Mouse (Mus musculus): ENCODE results near the gene Ankrd53. TPM values are rescaled to one million over a fixed set of nuclear protein-coding genes. Genes with fewer than 3 reads are reported as not detected.

Gene Ankrd53
- total and polyA plus RNA-seq, 3 experiments, result not detected

- H3K4me3 ChIP-seq (ENCODE audit: low read depth, low read length), result peak overlapping the region; percentile 82
- TF ChIP-seq CTCF (IDR thresholded peaks at IDR 0.05; ENCODE audit: low read depth, low read length), result no peak
- no peak for TF ChIP-seq TAL1 (conservative IDR thresholded peaks at IDR 0.05; ENCODE audit: low read depth, low read length)
- no peak for TF ChIP-seq GATA1 (IDR thresholded peaks at IDR 0.05; ENCODE audit: borderline replicate concordance, low read length)
- no peak for TF ChIP-seq GATA2 (IDR thresholded peaks at IDR 0.05; ENCODE audit: borderline replicate concordance, low read depth, low read length)
- TF ChIP-seq POLR2AphosphoS5 (IDR thresholded peaks at IDR 0.05; ENCODE audit: insufficient replicate concordance, low read depth, low read length), result no peak
- no peaks in the 10 kb centered on the region for H3K9me3 ChIP-seq (replicated peaks)
- peaks cover 53% of the 10 kb centered on the region for H3K36me3 ChIP-seq (replicated peaks)
- peaks cover 54% of the 10 kb centered on the region for H3K4me1 ChIP-seq (ENCODE audit: insufficient read depth, low read depth, low read length)
- 0 out of 2 replicates have a peak, but pooled peaks cover 2% of the 10 kb centered on the region for H3K27me3 ChIP-seq (ENCODE audit: insufficient read depth, low read length)
- DNase-seq (ENCODE audit: low spot score), result peak; percentile 64
- ATAC-seq (ENCODE audit: extremely low read depth, insufficient number of reproducible peaks, low FRiP score, poor library complexity, severe bottlenecking), result no peak
Measured at GRCm38 (mm10) chr6:83774126-83774525, 11.7 kb downstream of the Ankrd53 start.

DNA sequence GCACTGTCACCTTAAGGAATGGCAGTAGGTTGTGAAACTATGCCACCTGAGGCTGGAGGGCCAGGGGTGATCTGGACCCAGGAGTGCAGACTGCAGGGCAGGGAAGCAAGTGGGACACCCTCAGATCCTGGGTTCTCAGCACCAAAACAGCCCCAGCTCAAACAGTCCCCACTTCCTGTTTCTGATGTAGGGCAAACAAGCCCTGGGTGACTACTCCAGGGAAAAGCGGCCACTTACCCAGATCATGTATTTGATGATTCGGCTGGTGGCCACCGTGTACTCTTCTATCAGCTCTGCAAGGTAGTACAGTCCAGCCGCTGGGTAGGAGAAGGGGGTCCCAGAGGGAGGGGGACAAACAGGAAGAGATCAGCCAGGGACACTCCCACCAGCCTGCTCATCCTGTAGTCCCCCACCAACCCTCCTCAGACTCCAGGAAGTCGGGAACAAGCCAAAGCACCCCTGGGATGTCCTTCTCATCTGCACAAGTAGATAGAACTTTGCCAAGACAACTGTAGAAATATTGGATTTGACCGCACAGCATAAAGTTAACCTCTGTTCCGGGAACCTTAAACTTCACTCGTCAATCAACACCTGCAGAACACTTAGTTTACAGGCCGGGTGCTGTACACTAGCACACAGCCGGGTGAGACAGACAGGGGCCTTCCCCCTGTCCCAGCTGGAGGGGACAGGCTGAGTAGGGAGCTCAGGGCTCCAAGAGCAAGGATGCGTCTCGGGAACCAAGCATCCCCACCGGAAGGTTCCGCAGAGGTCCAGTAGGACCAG is 12.5 kb downstream of the Ankrd53 start:
- H3K36me3 ChIP-seq (replicated peaks), result peaks cover 45% of the 10 kb centered on the region
- DNase-seq (ENCODE audit: low spot score) (peak; percentile 68), ATAC-seq (ENCODE audit: extremely low read depth, insufficient number of reproducible peaks, low FRiP score, poor library complexity, severe bottlenecking) (peak; percentile 10)
- TF ChIP-seq GATA2 (IDR thresholded peaks at IDR 0.05; ENCODE audit: borderline replicate concordance, low read depth, low read length) (no peak), POLR2AphosphoS5 (IDR thresholded peaks at IDR 0.05; ENCODE audit: insufficient replicate concordance, low read depth, low read length) (no peak), GATA1 (IDR thresholded peaks at IDR 0.05; ENCODE audit: borderline replicate concordance, low read length) (no peak), TAL1 (conservative IDR thresholded peaks at IDR 0.05; ENCODE audit: low read depth, low read length) (no peak), CTCF (IDR thresholded peaks at IDR 0.05; ENCODE audit: low read depth, low read length) (no peak)
- peak overlapping the region; percentile 82 for H3K4me3 ChIP-seq (ENCODE audit: low read depth, low read length)
- H3K9me3 ChIP-seq (replicated peaks), result no peaks in the 10 kb centered on the region
- 0 out of 2 replicates have a peak, but pooled peaks cover 2% of the 10 kb centered on the region for H3K27me3 ChIP-seq (ENCODE audit: insufficient read depth, low read length)
- H3K4me1 ChIP-seq (ENCODE audit: insufficient read depth, low read depth, low read length), result peaks cover 53% of the 10 kb centered on the region

- DNase-seq (ENCODE audit: low spot score) (peak; percentile 92), ATAC-seq (ENCODE audit: extremely low read depth, insufficient number of reproducible peaks, low FRiP score, poor library complexity, severe bottlenecking) (peak; percentile 51)
- Histone ChIP-seq H3K27me3 (ENCODE audit: insufficient read depth, low read length) (peaks cover 7% of the 10 kb centered on the region), H3K36me3 (replicated peaks) (peaks cover 37% of the 10 kb centered on the region), H3K9me3 (replicated peaks) (no peaks in the 10 kb centered on the region), H3K4me3 (ENCODE audit: low read depth, low read length) (peak within 1 kb of the TSS; percentile 82), H3K4me1 (ENCODE audit: insufficient read depth, low read depth, low read length) (peaks cover 54% of the 10 kb centered on the region)
- TF ChIP-seq GATA2 (IDR thresholded peaks at IDR 0.05; ENCODE audit: borderline replicate concordance, low read depth, low read length) (no peak), TAL1 (conservative IDR thresholded peaks at IDR 0.05; ENCODE audit: low read depth, low read length) (no peak), GATA1 (IDR thresholded peaks at IDR 0.05; ENCODE audit: borderline replicate concordance, low read length) (no peak), POLR2AphosphoS5 (IDR thresholded peaks at IDR 0.05; ENCODE audit: insufficient replicate concordance, low read depth, low read length) (no peak), CTCF (IDR thresholded peaks at IDR 0.05; ENCODE audit: low read depth, low read length) (peak; percentile 78)
Measured at GRCm38 (mm10) chr6:83775638-83776293, 13.3 kb downstream of the Ankrd53 start, which contains the start of gene Tex261. Gene Tex261, minus strand, starts transcription at chr6:83775813.

DNA sequence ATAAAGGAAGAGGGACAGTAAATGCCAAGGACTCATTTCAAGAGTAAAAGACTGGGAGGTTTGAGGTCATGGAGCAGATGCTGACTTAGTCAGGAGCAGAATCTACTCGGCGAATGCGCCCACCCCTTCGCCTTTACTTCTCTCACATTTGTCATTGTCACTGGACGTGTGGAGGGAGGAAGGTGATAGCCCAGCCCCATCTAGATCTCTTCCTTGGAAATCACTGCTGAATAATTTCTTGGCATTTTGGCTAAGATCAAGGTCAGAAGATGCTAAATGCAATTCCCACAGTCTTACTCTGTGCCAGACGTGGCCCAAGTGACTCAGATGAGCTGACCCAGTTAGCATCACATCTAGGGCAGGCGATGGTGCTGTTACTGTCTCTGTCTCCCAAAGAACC is 15.9 kb downstream of the Ankrd53 start:
- H3K27me3 ChIP-seq (ENCODE audit: insufficient read depth, low read length), result peaks cover 13% of the 10 kb centered on the region
- H3K36me3 ChIP-seq (replicated peaks), result peaks cover 12% of the 10 kb centered on the region
- no peak overlapping the region for H3K4me3 ChIP-seq (ENCODE audit: low read depth, low read length)
- TF ChIP-seq POLR2AphosphoS5 (IDR thresholded peaks at IDR 0.05; ENCODE audit: insufficient replicate concordance, low read depth, low read length) (no peak), GATA1 (IDR thresholded peaks at IDR 0.05; ENCODE audit: borderline replicate concordance, low read length) (no peak), TAL1 (conservative IDR thresholded peaks at IDR 0.05; ENCODE audit: low read depth, low read length) (no peak), CTCF (IDR thresholded peaks at IDR 0.05; ENCODE audit: low read depth, low read length) (no peak), GATA2 (IDR thresholded peaks at IDR 0.05; ENCODE audit: borderline replicate concordance, low read depth, low read length) (no peak)
- H3K9me3 ChIP-seq (replicated peaks), result no peaks in the 10 kb centered on the region
- no peak for DNase-seq (ENCODE audit: low spot score)
- ATAC-seq (ENCODE audit: extremely low read depth, insufficient number of reproducible peaks, low FRiP score, poor library complexity, severe bottlenecking), result no peak
- H3K4me1 ChIP-seq (ENCODE audit: insufficient read depth, low read depth, low read length), result peaks cover 45% of the 10 kb centered on the region

DNA sequence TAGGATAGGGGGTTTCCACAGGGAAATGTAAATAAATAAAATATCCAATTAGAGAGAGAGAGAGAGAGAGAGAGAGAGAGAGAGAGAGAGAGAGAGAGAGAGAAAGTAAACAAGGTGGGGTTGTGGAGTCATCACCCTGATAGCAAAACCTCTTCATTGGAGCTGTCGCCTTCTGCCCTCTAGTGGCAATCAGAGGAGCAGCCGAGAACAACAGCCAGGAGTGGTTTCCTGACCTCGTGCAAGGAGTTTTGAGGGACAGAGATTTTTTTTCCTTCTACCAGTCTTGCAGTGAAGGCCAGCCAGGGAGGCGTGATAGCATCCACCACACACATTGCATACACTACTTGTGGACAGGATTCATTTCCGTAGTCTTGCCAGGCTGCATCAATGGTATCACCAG is 16.6 kb downstream of the Ankrd53 start:
- Histone ChIP-seq H3K36me3 (replicated peaks) (peaks cover 4% of the 10 kb centered on the region), H3K4me3 (ENCODE audit: low read depth, low read length) (no peak overlapping the region), H3K9me3 (replicated peaks) (no peaks in the 10 kb centered on the region), H3K4me1 (ENCODE audit: insufficient read depth, low read depth, low read length) (peaks cover 38% of the 10 kb centered on the region), H3K27me3 (ENCODE audit: insufficient read depth, low read length) (peaks cover 18% of the 10 kb centered on the region)
- TF ChIP-seq CTCF (IDR thresholded peaks at IDR 0.05; ENCODE audit: low read depth, low read length), result peak; percentile 59
- TF ChIP-seq POLR2AphosphoS5 (IDR thresholded peaks at IDR 0.05; ENCODE audit: insufficient replicate concordance, low read depth, low read length), result no peak
- ATAC-seq (ENCODE audit: extremely low read depth, insufficient number of reproducible peaks, low FRiP score, poor library complexity, severe bottlenecking) (no peak), DNase-seq (ENCODE audit: low spot score) (peak; percentile 34)

DNA sequence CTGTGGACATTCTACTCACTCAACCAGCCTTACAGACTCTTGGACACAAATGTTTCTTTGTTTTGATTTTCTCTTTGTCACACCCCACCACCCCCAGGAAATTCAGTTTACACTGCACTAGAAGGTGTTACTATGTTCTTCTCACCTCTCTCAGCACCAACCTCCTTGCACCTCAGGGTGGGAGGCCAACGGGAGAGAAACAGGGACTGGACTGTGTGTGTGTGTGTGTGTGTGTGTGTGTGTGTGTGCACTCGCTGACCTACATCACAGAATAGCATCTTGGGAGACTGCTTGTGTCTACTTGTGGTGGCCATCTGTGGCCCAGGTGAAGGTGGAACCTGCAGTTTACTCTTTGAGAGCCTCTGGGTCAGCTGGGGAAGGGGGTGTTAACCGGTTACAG is 24.0 kb downstream of the Ankrd53 start:
- H3K4me1 ChIP-seq (ENCODE audit: insufficient read depth, low read depth, low read length), result peaks cover 33% of the 10 kb centered on the region
- peaks cover 35% of the 10 kb centered on the region for H3K27me3 ChIP-seq (ENCODE audit: insufficient read depth, low read length)
- TF ChIP-seq POLR2AphosphoS5 (IDR thresholded peaks at IDR 0.05; ENCODE audit: insufficient replicate concordance, low read depth, low read length) (no peak), TAL1 (conservative IDR thresholded peaks at IDR 0.05; ENCODE audit: low read depth, low read length) (no peak), GATA1 (IDR thresholded peaks at IDR 0.05; ENCODE audit: borderline replicate concordance, low read length) (no peak), CTCF (IDR thresholded peaks at IDR 0.05; ENCODE audit: low read depth, low read length) (no peak), GATA2 (IDR thresholded peaks at IDR 0.05; ENCODE audit: borderline replicate concordance, low read depth, low read length) (no peak)
- no peak overlapping the region for H3K4me3 ChIP-seq (ENCODE audit: low read depth, low read length)
- no peaks in the 10 kb centered on the region for H3K9me3 ChIP-seq (replicated peaks)
- H3K36me3 ChIP-seq (replicated peaks), result no peaks in the 10 kb centered on the region
- DNase-seq (ENCODE audit: low spot score) (no peak), ATAC-seq (ENCODE audit: extremely low read depth, insufficient number of reproducible peaks, low FRiP score, poor library complexity, severe bottlenecking) (no peak)
